Mouse (Mus musculus) mammary gland, adult 2 months (tissue): Measurements from ENCODE around the gene Samt2. TPM values are rescaled to one million over a fixed set of nuclear protein-coding genes. Genes with fewer than 3 reads are reported as not detected.

Source experiments
- polyA plus RNA-seq: library from polyadenylated mRNA; depleted of rRNA; stranded (reverse); fragments of >200 nt; gene quantifications from 2 replicates; pipeline ENCODE4 v1.2.3, GENCODE M21; 2012; ENCODE audit warnings: low replicate concordance; rRNA removed

The Samt2 gene
- not detected in 2 replicates for polyA plus RNA-seq

DNA sequence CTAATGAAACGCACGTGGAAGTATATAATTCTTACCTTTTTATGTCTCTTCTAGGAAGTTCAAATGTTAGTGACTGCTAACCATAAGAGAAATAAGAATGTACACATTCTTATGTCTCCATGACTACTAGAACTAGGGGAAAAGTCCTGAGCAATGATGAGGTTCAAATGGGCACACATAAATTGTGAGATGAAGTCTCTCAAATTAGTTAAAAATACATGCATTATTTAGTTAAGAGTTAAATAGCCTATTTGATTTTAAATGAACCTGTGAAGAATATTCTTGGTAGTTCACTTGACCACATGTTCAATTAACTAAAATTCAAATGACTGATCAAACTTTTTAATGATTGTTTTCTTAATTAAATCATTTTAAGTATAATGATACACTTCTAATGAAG lies at the start of gene Samt2:
TSS of gene Samt2 (minus strand) at position 101 of the 400 bp plus-strand sequence.

Other genes starting within 250 kb of the Samt2 start
- gene 4930524N10Rik, start 236.0 kb downstream of the Samt2 start, polyA plus RNA-seq = not detected in 2 replicates
- not detected in 2 replicates for gene Samt4, start 97.4 kb downstream of the Samt2 start, polyA plus RNA-seq